Mouse (Mus musculus): ENCODE measurements at regions not wholly inside any gene's neighbourhood (a gene's known extent, or its start where the extent isn't known, plus 50 kb on each side); places are given as distances from the start of the nearest gene placed in this dataset.

DNA sequence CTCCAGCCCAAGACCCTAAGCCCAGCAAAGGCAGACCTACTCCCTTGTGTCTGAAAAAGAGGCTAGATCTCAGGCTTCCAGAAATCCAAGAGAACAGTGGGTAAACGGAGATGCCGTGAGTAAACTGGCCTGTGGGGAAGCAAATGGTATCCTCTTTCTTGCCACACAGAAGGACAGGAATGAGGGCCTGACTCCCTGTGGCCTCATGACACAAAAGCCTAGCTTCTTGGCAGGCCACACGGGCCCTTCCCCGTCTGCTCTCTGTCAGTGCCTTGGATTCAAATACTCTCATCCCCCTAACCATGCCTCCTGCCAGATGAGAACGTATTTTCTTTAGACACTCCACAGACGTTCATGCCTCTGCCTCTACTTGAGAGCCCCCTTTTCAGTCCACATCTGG, 97.2 kb downstream of the Mis18a start:
- peak overlapping the region; percentile 81 for H3K27ac ChIP-seq (ENCODE audit: low read length)
- H3K9ac ChIP-seq (replicated peaks; ENCODE audit: low read length), result no peak overlapping the region; the same call in 1 of the 2 replicates
- no peak overlapping the region for H3K4me3 ChIP-seq (ENCODE audit: low read length)
- H3K9me3 ChIP-seq (ENCODE audit: low read length), result no peaks in the 10 kb centered on the region
- H3K4me1 ChIP-seq (ENCODE audit: insufficient read depth, low read length), result peaks cover 31% of the 10 kb centered on the region
- no peaks in the 10 kb centered on the region for H3K36me3 ChIP-seq (ENCODE audit: insufficient read depth, low read length)
- whole genome bisulfite sequencing, result 23% methylated on average over 6 of the region's 6 CpGs
- no peaks in the 10 kb centered on the region for H3K27me3 ChIP-seq (ENCODE audit: insufficient read depth, low read length)
- H3K4me2 ChIP-seq (replicated peaks; ENCODE audit: low read depth, low read length), result no peak overlapping the region
- ATAC-seq (ENCODE audit: low FRiP score, low TSS enrichment), result no peak

DNA sequence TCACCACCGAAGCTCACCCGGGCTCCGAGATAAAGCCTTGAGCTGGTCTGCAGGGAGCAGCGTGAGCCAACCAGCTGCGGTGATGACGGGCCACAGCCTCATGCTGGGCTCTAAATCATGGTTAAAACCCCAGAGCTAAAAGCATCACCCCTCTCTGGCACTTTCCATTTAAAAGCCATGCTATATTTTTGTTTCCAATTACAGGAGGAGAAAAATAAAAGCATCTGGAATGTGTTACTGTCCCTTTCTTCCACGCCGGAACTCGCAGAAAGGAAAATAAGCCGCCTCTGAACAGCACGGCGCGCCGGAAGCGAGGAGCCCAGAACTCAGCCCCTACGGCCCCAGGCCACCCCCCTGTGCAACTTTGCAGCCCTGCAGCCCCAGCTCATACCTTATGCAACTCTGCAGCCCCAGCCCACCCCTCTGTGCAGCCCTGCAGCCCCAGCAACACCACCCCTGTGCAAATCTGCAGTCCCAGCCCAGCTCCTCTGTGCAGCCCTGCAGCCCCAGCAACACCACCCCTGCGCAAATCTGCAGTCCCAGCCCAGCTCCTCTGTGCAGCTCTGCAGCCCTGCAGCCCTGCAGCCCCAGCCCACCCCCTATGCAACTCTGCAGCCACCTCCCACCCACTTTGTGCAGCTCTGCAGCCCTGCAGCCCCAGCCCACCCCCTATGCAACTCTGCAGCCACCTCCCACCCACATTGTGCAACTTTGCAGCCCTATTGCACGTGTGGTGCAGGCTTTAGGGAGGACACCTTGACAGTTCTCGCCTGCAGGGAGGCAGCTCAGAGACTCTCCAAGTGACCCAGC, 97.9 kb downstream of the Mis18a start:
- ATAC-seq (ENCODE audit: low FRiP score, low TSS enrichment), result peak; percentile 77
- peak overlapping the region; percentile 2; the same call in 1 of the 2 replicates for H3K9ac ChIP-seq (replicated peaks; ENCODE audit: low read length)
- 26% methylated on average over 19 of the region's 19 CpGs for WGBS
- H3K4me1 ChIP-seq (ENCODE audit: insufficient read depth, low read length), result peaks cover 31% of the 10 kb centered on the region
- no peaks in the 10 kb centered on the region for H3K27me3 ChIP-seq (ENCODE audit: insufficient read depth, low read length)
- H3K4me2 ChIP-seq (replicated peaks; ENCODE audit: low read depth, low read length), result peak overlapping the region; percentile 22
- H3K36me3 ChIP-seq (ENCODE audit: insufficient read depth, low read length), result no peaks in the 10 kb centered on the region
- peak overlapping the region; percentile 85 for H3K27ac ChIP-seq (ENCODE audit: low read length)
- no peaks in the 10 kb centered on the region for H3K9me3 ChIP-seq (ENCODE audit: low read length)
- H3K4me3 ChIP-seq (ENCODE audit: low read length), result no peak overlapping the region

DNA sequence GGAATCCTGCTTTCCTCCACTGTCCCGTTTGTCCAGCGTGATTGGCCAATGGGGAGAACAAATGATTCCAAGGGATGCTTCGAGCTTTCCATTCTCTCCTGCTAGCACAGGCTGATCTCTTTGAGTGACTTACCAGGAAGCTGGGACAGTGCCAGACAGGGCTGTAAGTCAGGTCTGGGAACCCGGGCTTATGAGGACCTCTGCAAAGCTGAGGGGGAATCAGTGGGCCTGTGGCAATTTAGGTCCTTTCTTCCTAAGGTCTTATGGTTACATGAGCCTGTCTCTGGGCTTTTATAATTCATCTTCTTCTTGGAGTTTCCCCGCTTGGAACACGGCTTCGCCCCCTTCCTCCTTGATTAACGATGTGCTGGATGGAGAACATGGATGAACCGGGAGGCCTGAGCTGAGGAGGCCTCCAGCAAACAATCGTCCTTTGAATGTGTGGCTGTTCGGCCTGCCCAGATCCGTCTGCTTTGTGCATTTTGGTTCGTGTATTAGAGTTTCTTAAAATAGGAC, 98.5 kb downstream of the Mis18a start:
- H3K4me1 ChIP-seq (ENCODE audit: insufficient read depth, low read length), result peaks cover 33% of the 10 kb centered on the region
- peak overlapping the region; percentile 2 for H3K9ac ChIP-seq (replicated peaks; ENCODE audit: low read length)
- no peak for ATAC-seq (ENCODE audit: low FRiP score, low TSS enrichment)
- H3K4me3 ChIP-seq (ENCODE audit: low read length), result no peak overlapping the region
- no peak overlapping the region for H3K4me2 ChIP-seq (replicated peaks; ENCODE audit: low read depth, low read length)
- H3K9me3 ChIP-seq (ENCODE audit: low read length), result no peaks in the 10 kb centered on the region
- WGBS, result 38% methylated on average over 13 of the region's 13 CpGs
- H3K36me3 ChIP-seq (ENCODE audit: insufficient read depth, low read length), result no peaks in the 10 kb centered on the region
- peak overlapping the region; percentile 85 for H3K27ac ChIP-seq (ENCODE audit: low read length)
- H3K27me3 ChIP-seq (ENCODE audit: insufficient read depth, low read length), result no peaks in the 10 kb centered on the region

DNA sequence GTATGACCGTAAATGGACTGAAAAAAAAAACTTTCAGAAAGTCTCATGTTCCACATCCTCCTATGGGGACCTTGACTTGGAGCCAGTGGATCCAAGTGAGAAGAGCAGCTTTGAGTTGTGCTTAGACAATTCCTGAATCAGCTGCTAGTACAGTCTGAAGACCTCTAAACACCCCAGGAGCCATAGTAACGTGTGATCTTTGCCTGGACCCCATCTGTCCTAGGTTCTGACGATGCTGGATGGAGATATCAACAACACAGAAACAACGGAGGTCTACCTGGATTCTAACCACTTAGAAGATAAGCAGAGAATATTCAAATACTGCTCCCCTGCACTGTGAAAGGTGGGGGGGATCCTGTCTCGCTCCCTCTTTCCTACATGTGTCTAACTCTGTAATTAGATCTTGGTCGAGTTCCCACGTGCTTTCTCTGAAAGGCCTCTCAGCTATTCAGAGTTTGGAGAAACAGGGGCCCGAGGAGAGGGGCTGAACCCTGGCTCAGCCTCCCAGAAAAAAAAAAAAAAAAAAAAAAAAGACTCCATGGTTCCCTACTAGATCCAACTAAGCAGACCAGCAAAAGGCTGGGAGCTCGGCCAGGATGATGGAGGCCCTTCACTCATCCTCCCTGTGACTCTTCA, 101.1 kb downstream of the Mis18a start:
- Histone ChIP-seq H3K9ac (replicated peaks; ENCODE audit: low read length) (no peak overlapping the region), H3K4me3 (ENCODE audit: low read length) (no peak overlapping the region), H3K27me3 (ENCODE audit: insufficient read depth, low read length) (no peaks in the 10 kb centered on the region), H3K27ac (ENCODE audit: low read length) (peak overlapping the region; percentile 21; the same call in 1 of the 2 replicates), H3K36me3 (ENCODE audit: insufficient read depth, low read length) (no peaks in the 10 kb centered on the region), H3K4me1 (ENCODE audit: insufficient read depth, low read length) (peaks cover 40% of the 10 kb centered on the region), H3K9me3 (ENCODE audit: low read length) (no peaks in the 10 kb centered on the region), H3K4me2 (replicated peaks; ENCODE audit: low read depth, low read length) (no peak overlapping the region)
- no peak for ATAC-seq (ENCODE audit: low FRiP score, low TSS enrichment)
- 47% methylated on average over 9 of the region's 9 CpGs for WGBS

DNA sequence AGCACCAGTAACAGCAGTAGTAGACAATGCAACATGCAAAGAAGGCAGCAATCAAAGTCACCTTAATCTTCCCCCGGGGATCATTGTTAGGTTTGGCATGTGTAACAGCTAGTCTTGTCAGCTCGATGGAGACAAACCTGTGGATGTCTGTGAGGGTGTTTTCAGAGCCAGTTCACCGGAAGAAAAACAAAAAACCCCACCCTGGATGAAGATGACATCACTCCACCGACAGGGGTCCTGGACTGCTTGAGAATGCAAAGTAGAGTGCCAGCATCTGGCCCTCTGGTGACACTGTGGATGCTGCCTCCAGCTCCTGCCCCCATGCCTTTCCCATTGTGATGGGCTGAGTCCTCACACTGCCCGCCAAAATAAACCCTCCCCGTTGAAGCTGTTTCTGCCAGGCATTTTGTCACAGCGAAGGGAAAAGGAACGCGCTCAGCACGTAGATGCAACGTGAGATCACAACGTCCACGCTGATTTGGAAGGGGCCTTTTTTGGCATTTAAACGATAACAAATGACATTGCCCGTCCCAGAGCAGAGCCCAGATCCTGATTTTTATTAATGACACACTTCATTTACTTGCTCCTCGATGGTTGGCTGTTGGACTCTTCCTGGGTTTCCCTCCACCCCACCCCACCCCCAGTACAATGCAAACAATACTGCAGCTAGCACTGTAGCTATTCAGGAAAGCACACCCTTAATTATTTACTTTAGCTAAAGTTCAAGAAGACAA, 101.7 kb downstream of the Mis18a start:
- H3K27me3 ChIP-seq (ENCODE audit: insufficient read depth, low read length), result no peaks in the 10 kb centered on the region
- no peak overlapping the region for H3K4me3 ChIP-seq (ENCODE audit: low read length)
- WGBS, result 59% methylated on average over 16 of the region's 16 CpGs
- H3K4me1 ChIP-seq (ENCODE audit: insufficient read depth, low read length), result peaks cover 40% of the 10 kb centered on the region
- no peak for ATAC-seq (ENCODE audit: low FRiP score, low TSS enrichment)
- H3K4me2 ChIP-seq (replicated peaks; ENCODE audit: low read depth, low read length), result no peak overlapping the region
- H3K27ac ChIP-seq (ENCODE audit: low read length), result peak overlapping the region; percentile 48; the same call in 1 of the 2 replicates
- no peaks in the 10 kb centered on the region for H3K36me3 ChIP-seq (ENCODE audit: insufficient read depth, low read length)
- H3K9me3 ChIP-seq (ENCODE audit: low read length), result no peaks in the 10 kb centered on the region
- H3K9ac ChIP-seq (replicated peaks; ENCODE audit: low read length), result no peak overlapping the region

DNA sequence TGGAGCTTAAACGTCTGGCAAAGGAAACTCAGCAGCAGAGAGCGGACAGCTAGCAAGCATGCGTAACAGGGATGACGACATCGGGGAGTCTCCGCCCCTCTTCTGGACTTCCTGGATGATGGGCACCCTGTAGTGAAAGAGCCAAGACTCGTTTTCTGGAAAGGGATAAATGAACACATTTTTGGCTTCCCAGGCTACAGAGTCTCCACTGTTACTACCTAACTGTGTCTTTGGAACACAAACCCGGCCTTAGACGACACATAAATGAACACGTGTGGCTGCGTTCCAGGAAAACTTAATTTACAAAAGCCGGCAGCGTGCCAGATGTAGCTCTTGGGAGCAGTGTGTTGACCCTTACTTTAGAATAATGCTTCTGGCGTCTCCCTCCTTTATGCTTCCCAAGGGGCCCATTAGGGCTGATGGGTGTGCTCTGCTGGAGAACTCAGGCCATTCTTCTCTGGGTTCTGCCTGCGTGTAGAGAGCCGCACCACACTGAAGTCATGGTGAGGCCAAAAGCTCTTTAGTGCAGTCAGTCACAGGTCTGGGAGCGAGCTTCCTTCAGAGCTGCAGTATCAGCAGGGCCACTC, 103.1 kb downstream of the Mis18a start:
- Histone ChIP-seq H3K27ac (ENCODE audit: low read length) (peak overlapping the region; percentile 81), H3K36me3 (ENCODE audit: insufficient read depth, low read length) (no peaks in the 10 kb centered on the region), H3K27me3 (ENCODE audit: insufficient read depth, low read length) (no peaks in the 10 kb centered on the region), H3K4me2 (replicated peaks; ENCODE audit: low read depth, low read length) (peak overlapping the region; percentile 19), H3K9ac (replicated peaks; ENCODE audit: low read length) (no peak overlapping the region), H3K9me3 (ENCODE audit: low read length) (no peaks in the 10 kb centered on the region), H3K4me3 (ENCODE audit: low read length) (no peak overlapping the region), H3K4me1 (ENCODE audit: insufficient read depth, low read length) (peaks cover 34% of the 10 kb centered on the region)
- WGBS, result 52% methylated on average over 17 of the region's 17 CpGs
- peak; percentile 79 for ATAC-seq (ENCODE audit: low FRiP score, low TSS enrichment)

DNA sequence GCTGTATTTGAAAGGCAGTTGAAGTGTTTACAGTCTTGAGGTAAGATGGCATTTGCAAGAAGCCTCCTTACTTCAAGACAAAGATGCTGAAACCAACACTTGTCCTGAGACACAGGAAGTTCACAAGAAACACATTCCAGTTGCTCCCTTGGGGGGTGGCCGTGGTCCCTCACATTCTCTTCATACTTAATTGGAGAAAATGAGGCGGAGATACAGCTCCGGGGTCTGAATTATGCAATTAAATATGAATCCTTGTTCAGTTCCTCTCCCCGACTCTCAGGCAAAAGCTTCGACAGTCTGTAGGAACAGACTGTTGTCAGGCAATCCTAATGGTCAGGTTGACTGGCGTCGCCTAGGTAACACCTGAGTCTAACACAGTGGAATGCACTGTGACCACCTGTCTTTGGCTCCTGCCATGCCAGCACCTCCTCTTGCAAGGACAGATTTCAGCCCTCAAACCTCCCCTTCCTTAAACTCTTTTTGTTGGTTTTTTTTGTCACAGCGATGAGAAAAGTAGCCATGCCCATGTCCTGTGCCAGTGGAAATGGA, 104.5 kb downstream of the Mis18a start:
- no peak overlapping the region for H3K9ac ChIP-seq (replicated peaks; ENCODE audit: low read length)
- H3K27ac ChIP-seq (ENCODE audit: low read length), result peak overlapping the region; percentile 81; the same call in 1 of the 2 replicates
- peaks cover 25% of the 10 kb centered on the region; the same call in 1 of the 2 replicates for H3K4me1 ChIP-seq (ENCODE audit: insufficient read depth, low read length)
- 82% methylated on average over 8 of the region's 8 CpGs for WGBS
- H3K4me3 ChIP-seq (ENCODE audit: low read length), result no peak overlapping the region
- H3K27me3 ChIP-seq (ENCODE audit: insufficient read depth, low read length), result no peaks in the 10 kb centered on the region
- H3K9me3 ChIP-seq (ENCODE audit: low read length), result no peaks in the 10 kb centered on the region
- no peaks in the 10 kb centered on the region for H3K36me3 ChIP-seq (ENCODE audit: insufficient read depth, low read length)
- no peak for ATAC-seq (ENCODE audit: low FRiP score, low TSS enrichment)
- no peak overlapping the region for H3K4me2 ChIP-seq (replicated peaks; ENCODE audit: low read depth, low read length)

DNA sequence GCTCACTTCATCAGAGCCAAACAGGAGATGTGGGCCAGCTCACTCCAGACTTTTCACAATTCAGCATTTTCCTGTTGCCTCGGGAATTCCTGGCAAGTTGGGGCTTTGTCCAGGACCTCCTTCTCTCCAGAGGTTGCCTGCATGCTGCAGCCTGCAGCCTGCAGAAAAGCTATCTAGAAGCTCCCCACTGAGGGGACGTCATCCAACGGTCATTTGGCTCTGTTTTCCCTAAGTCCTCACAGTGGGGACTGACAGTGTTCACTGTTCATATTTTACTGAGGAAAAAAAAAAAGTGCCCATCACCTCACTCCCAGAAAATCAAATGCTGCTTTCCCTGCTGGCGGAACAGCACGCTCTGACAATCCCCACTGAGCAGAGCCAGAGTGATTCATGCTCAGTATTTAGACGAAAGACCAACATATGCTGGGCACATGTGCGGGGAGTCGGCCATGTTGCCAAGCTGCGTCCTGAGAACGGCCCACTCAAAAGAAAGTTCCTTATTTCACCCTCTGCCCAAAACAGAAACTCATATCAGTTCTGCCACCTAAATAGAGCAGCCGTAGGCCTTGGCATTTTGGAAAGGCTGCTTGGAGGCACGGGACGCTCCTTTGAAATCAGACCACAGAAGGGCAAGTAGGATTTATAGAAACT, 105.3 kb downstream of the Mis18a start:
- H3K27me3 ChIP-seq (ENCODE audit: insufficient read depth, low read length), result no peaks in the 10 kb centered on the region
- no peak overlapping the region for H3K4me3 ChIP-seq (ENCODE audit: low read length)
- no peak overlapping the region for H3K27ac ChIP-seq (ENCODE audit: low read length)
- no peak overlapping the region for H3K9ac ChIP-seq (replicated peaks; ENCODE audit: low read length)
- peaks cover 25% of the 10 kb centered on the region; the same call in 1 of the 2 replicates for H3K4me1 ChIP-seq (ENCODE audit: insufficient read depth, low read length)
- no peak for ATAC-seq (ENCODE audit: low FRiP score, low TSS enrichment)
- no peaks in the 10 kb centered on the region for H3K36me3 ChIP-seq (ENCODE audit: insufficient read depth, low read length)
- H3K4me2 ChIP-seq (replicated peaks; ENCODE audit: low read depth, low read length), result no peak overlapping the region
- no peaks in the 10 kb centered on the region for H3K9me3 ChIP-seq (ENCODE audit: low read length)
- 78% methylated on average over 13 of the region's 13 CpGs for WGBS
